Mouse (Mus musculus): Measurements from ENCODE around the gene Rab3gap2. TPM values are rescaled to one million over a fixed set of nuclear protein-coding genes. Genes with fewer than 3 reads are reported as not detected.

Rab3gap2 gene
- polyA plus RNA-seq, 1 experiment = 46.3 TPM

DNA sequence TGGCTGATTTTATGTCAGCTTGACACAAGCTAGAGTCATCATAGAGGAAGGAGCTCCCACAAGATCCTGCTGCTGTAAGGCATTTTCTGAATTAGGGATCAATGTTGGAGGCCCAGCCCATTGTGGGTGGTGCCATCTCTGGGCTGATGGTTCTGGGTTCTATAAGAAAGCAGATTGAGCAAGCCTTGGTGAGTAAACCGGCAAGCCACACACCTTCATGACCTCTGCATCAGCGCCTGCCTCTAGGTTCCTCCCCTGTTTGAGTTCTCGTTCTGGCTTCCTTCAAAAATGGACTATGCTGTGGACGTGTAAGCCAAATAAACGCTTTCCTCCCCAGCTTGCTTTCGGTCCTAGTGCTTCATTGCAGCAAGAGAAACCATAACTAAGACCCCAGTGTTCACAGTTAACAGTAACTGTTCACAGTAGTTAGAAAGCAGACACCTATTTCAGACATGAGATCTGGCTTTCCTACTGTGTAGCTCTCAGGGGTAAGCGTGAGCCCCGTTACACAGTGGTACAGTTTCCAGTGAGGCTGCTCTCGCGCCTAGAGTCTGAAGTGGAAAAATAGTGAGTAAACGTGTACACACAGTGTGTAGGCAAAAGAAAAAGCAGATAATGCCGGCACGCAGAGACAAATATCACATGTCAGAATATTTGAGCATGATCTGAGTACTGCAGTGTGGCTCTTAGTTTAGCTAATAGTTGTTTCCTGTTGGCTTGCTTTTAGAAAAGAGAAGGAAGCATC is 4.1 kb downstream of the Rab3gap2 start:
- Histone ChIP-seq H3K4me1 (ENCODE audit: control insufficient read depth, insufficient read depth, low read length) (peaks cover 10% of the 10 kb centered on the region), H3K27ac (ENCODE audit: insufficient read depth, low read length) (no peak overlapping the region), H3K27me3 (ENCODE audit: control insufficient read depth, insufficient read depth, low read length) (no peaks in the 10 kb centered on the region), H3K4me3 (replicated peaks; ENCODE audit: insufficient read depth, low read depth, low read length) (no peak overlapping the region)
- TF ChIP-seq POLR2A (IDR thresholded peaks at IDR 0.05; ENCODE audit: borderline replicate concordance, insufficient read depth, low read length) (no peak), CTCF (IDR thresholded peaks at IDR 0.05; ENCODE audit: borderline replicate concordance, insufficient read depth, low read depth, low read length) (no peak)
- no peak for DNase-seq
- 92% methylated on average over 13 of the region's 13 CpGs for WGBS

DNA sequence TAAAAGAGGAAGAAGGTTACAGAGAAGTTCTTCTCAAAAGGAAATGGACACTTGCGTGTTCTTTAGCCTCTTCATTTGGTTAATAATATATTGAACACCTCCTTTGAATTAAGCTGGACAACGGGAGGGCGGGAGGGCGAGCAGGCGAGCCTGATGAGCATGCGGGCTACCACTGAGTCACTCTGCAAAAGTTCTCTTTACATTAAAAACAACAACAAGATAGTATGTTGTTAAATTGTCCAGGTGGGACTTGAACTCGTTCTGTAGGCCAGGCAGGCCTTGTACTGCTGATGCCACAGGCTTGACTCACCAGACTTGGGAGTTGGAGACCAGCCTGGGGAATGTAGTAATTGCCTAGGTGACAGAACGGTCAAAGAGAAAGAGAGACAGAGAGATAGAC is 4.8 kb downstream of the Rab3gap2 start:
- Histone ChIP-seq H3K27me3 (ENCODE audit: control insufficient read depth, insufficient read depth, low read length) (no peaks in the 10 kb centered on the region), H3K27ac (ENCODE audit: insufficient read depth, low read length) (no peak overlapping the region), H3K4me3 (replicated peaks; ENCODE audit: insufficient read depth, low read depth, low read length) (no peak overlapping the region), H3K4me1 (ENCODE audit: control insufficient read depth, insufficient read depth, low read length) (peaks cover 10% of the 10 kb centered on the region)
- WGBS = 88% methylated on average over 8 of the region's 8 CpGs
- TF ChIP-seq CTCF (IDR thresholded peaks at IDR 0.05; ENCODE audit: borderline replicate concordance, insufficient read depth, low read depth, low read length) = no peak
- no peak for TF ChIP-seq POLR2A (IDR thresholded peaks at IDR 0.05; ENCODE audit: borderline replicate concordance, insufficient read depth, low read length)
- DNase-seq = no peak

DNA sequence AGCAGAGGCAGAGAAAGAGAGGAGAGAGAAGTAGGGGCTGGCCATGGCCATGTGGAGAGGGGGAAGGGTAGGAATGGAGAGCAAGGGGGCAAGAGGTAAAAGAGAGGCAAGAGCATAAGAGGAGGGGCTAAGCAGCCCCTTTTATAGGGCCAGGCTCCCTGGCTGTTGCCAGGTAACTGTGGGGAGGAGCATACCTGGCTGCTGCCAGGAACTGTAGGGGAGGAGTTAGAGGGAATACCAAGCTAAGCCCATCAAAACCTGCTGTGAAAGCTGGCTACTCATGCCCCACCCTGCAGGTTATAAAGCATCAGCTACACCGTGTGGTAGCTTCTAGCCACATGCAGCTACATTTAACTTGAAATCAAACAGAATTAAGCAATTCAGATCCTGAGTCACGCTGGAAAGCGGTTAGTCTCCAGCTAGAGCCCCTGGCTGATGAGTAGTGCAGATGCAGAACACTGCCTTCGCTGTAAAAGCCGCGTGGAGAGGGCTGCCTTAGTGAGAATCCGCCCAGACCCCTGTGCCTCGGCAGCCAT is 5.8 kb downstream of the Rab3gap2 start:
- H3K4me1 ChIP-seq (ENCODE audit: control insufficient read depth, insufficient read depth, low read length) = peaks cover 10% of the 10 kb centered on the region
- 41% methylated on average over 8 of the region's 8 CpGs for WGBS
- no peak for DNase-seq
- no peaks in the 10 kb centered on the region for H3K27me3 ChIP-seq (ENCODE audit: control insufficient read depth, insufficient read depth, low read length)
- H3K27ac ChIP-seq (ENCODE audit: insufficient read depth, low read length) = no peak overlapping the region
- no peak overlapping the region for H3K4me3 ChIP-seq (replicated peaks; ENCODE audit: insufficient read depth, low read depth, low read length)
- TF ChIP-seq CTCF (IDR thresholded peaks at IDR 0.05; ENCODE audit: borderline replicate concordance, insufficient read depth, low read depth, low read length) (no peak), POLR2A (IDR thresholded peaks at IDR 0.05; ENCODE audit: borderline replicate concordance, insufficient read depth, low read length) (no peak)

DNA sequence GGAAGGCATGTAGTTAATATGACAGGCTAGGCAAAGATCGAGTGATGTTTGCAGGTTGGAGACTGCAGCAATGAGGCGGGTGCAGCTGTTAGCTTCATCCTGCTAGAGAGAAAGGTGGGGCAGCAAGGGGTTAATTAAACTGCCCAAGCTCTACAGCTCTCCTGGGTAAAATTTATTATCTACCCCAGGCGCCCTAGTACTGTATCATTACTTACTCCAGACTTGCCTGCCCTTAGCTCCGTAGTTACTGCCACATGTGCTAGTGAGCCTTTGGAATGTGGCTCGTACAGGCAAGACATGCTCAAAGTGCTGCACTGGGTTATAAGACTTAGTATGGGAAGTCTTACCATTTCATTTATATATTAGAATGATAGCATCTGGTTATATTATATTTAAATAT is 12.4 kb downstream of the Rab3gap2 start:
- no peaks in the 10 kb centered on the region; the same call in 1 of the 2 replicates for H3K4me1 ChIP-seq (ENCODE audit: control insufficient read depth, insufficient read depth, low read length)
- H3K4me3 ChIP-seq (replicated peaks; ENCODE audit: insufficient read depth, low read depth, low read length) = no peak overlapping the region
- no peak for DNase-seq
- no peak overlapping the region for H3K27ac ChIP-seq (ENCODE audit: insufficient read depth, low read length)
- 84% methylated on average over 5 of the region's 5 CpGs for WGBS
- H3K27me3 ChIP-seq (ENCODE audit: control insufficient read depth, insufficient read depth, low read length) = no peaks in the 10 kb centered on the region
- TF ChIP-seq POLR2A (IDR thresholded peaks at IDR 0.05; ENCODE audit: borderline replicate concordance, insufficient read depth, low read length) (no peak), CTCF (IDR thresholded peaks at IDR 0.05; ENCODE audit: borderline replicate concordance, insufficient read depth, low read depth, low read length) (no peak)

DNA sequence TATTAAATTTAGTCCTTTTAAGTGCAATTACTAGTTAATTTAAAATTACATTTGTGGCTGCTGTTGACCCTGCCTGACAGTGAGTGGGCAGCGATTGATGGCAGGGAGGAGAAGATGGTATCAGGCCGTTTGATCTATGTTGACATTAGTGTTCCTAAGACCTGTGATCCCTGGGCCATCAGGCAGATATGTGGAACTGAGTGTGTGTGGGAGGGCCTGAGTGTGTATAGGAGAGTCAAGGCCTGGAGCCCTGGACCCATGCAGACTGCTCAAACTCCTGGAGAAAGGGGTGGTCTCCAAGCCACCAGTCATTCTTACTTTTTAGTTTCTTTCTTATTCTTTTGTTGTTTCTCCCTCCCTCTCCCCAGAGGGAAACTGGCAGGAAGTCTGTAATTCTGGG is 12.8 kb downstream of the Rab3gap2 start:
- TF ChIP-seq POLR2A (IDR thresholded peaks at IDR 0.05; ENCODE audit: borderline replicate concordance, insufficient read depth, low read length) (no peak), CTCF (IDR thresholded peaks at IDR 0.05; ENCODE audit: borderline replicate concordance, insufficient read depth, low read depth, low read length) (no peak)
- Histone ChIP-seq H3K27ac (ENCODE audit: insufficient read depth, low read length) (no peak overlapping the region), H3K4me3 (replicated peaks; ENCODE audit: insufficient read depth, low read depth, low read length) (no peak overlapping the region), H3K4me1 (ENCODE audit: control insufficient read depth, insufficient read depth, low read length) (no peaks in the 10 kb centered on the region; the same call in 1 of the 2 replicates), H3K27me3 (ENCODE audit: control insufficient read depth, insufficient read depth, low read length) (no peaks in the 10 kb centered on the region)
- DNase-seq = no peak
- 85% methylated on average over 2 of the region's 2 CpGs for WGBS

DNA sequence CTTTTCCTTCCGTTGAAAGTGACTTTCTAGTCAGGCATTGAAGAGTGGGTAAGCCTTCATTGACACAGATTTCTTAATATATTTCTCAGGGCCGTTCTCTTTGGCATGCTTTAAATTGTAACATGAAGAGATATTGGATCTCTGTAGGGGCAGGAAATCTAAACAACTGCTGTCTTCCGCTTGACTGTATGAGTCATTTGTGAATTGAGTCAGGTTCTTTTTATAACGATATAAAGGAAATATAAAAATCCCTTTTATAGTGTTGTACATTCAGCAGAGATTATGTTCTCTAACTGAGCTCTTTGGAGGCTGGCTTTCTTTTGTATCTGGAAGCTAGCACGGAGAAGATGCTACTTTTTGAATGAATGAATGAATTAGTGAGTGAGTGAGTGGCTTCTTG is 14.0 kb downstream of the Rab3gap2 start:
- 35% methylated on average over 5 of the region's 5 CpGs for WGBS
- no peaks in the 10 kb centered on the region for H3K27me3 ChIP-seq (ENCODE audit: control insufficient read depth, insufficient read depth, low read length)
- no peak overlapping the region for H3K4me3 ChIP-seq (replicated peaks; ENCODE audit: insufficient read depth, low read depth, low read length)
- no peak for TF ChIP-seq CTCF (IDR thresholded peaks at IDR 0.05; ENCODE audit: borderline replicate concordance, insufficient read depth, low read depth, low read length)
- no peak for TF ChIP-seq POLR2A (IDR thresholded peaks at IDR 0.05; ENCODE audit: borderline replicate concordance, insufficient read depth, low read length)
- H3K27ac ChIP-seq (ENCODE audit: insufficient read depth, low read length) = no peak overlapping the region
- DNase-seq = no peak
- H3K4me1 ChIP-seq (ENCODE audit: control insufficient read depth, insufficient read depth, low read length) = no peaks in the 10 kb centered on the region; the same call in 1 of the 2 replicates

DNA sequence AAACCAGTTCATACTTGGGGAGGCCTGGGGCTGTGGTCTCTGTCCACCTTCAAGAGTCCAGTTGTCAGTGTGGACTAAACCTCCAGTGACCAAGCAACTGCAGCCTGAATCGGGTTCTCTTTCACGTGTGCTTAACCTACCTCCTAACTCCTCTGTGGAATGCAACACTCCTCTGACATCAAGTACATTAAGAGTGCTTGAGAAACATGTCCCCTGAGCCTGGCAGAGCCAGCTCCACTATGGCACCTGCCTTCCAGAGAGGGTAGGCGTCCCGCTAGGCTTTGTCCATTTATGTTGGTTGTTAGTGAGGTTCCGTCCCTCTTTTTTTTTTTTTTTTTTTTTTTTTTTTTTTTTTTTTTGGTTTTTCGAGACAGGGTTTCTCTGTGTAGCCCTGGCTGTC is 23.0 kb downstream of the Rab3gap2 start:
- no peak for TF ChIP-seq CTCF (IDR thresholded peaks at IDR 0.05; ENCODE audit: borderline replicate concordance, insufficient read depth, low read depth, low read length)
- TF ChIP-seq POLR2A (IDR thresholded peaks at IDR 0.05; ENCODE audit: borderline replicate concordance, insufficient read depth, low read length) = no peak
- Histone ChIP-seq H3K27ac (ENCODE audit: insufficient read depth, low read length) (no peak overlapping the region), H3K4me3 (replicated peaks; ENCODE audit: insufficient read depth, low read depth, low read length) (no peak overlapping the region), H3K27me3 (ENCODE audit: control insufficient read depth, insufficient read depth, low read length) (no peaks in the 10 kb centered on the region), H3K4me1 (ENCODE audit: control insufficient read depth, insufficient read depth, low read length) (peaks cover 4% of the 10 kb centered on the region; the same call in 1 of the 2 replicates)
- 96% methylated on average over 6 of the region's 6 CpGs for WGBS
- no peak for DNase-seq

DNA sequence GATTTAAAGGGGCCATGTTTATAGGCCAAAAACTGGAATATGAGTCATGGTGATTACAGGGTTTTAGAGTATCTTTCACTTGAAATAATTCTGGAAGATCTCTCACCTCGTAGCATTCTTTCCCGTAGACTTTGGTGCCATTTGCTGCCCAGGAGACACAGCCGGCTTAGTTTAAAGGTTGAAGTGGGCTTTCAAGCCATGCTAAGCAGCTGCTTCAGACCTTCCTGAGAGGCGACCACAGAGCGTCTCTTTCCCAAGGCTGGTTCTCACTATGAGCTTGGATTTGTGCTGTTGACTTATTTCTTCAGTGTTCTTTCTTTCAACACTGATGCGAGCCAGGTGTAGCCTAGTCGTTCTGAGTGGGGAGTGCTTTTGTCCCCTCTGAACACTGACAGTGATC is 23.8 kb downstream of the Rab3gap2 start:
- H3K4me3 ChIP-seq (replicated peaks; ENCODE audit: insufficient read depth, low read depth, low read length) = no peak overlapping the region
- peaks cover 4% of the 10 kb centered on the region; the same call in 1 of the 2 replicates for H3K4me1 ChIP-seq (ENCODE audit: control insufficient read depth, insufficient read depth, low read length)
- no peak overlapping the region for H3K27ac ChIP-seq (ENCODE audit: insufficient read depth, low read length)
- WGBS = 89% methylated on average over 7 of the region's 7 CpGs
- H3K27me3 ChIP-seq (ENCODE audit: control insufficient read depth, insufficient read depth, low read length) = no peaks in the 10 kb centered on the region
- DNase-seq = no peak
- TF ChIP-seq CTCF (IDR thresholded peaks at IDR 0.05; ENCODE audit: borderline replicate concordance, insufficient read depth, low read depth, low read length) = no peak
- no peak for TF ChIP-seq POLR2A (IDR thresholded peaks at IDR 0.05; ENCODE audit: borderline replicate concordance, insufficient read depth, low read length)
